Mouse (Mus musculus): ENCODE data around the gene Mmp28. TPM values are rescaled to one million over a fixed set of nuclear protein-coding genes. Genes with fewer than 3 reads are reported as not detected.

Mmp28 gene
- polyA plus RNA-seq, 1 experiment from 2014 or later, result 2.7 TPM

DNA sequence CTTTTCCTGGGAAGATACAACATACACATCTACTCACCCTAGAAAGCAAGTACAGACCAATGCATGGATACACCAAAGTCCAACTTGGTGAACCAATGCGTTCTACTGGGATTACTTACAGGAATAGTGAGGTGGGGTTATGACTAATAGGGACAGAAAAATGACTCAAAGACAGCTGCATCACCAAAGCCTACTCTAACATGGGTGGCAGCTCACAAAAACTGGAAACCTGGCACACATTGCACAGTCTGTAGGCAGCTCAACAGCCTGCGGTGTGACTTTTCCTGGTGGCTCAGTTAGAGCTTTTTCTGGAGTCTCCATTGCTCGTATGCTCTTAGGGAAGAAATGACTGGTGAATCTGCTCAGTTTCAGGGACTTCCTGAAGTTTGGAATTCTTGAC is 5.9 kb upstream of the Mmp28 start:
- Histone ChIP-seq H3K27ac (replicated peaks; ENCODE audit: low read depth, low read length) (no peak overlapping the region), H3K4me2 (ENCODE audit: low read length) (no peak overlapping the region), H3K36me3 (ENCODE audit: control insufficient read depth, insufficient read depth, low read length) (no peaks in the 10 kb centered on the region), H3K27me3 (ENCODE audit: control insufficient read depth, insufficient read depth, low read length) (peaks cover 11% of the 10 kb centered on the region), H3K9ac (replicated peaks; ENCODE audit: low read length) (no peak overlapping the region), H3K9me3 (ENCODE audit: control insufficient read depth, low read length) (no peaks in the 10 kb centered on the region), H3K4me3 (replicated peaks; ENCODE audit: low read depth, low read length) (no peak overlapping the region), H3K4me1 (ENCODE audit: control insufficient read depth, insufficient read depth, low read length) (peaks cover 6% of the 10 kb centered on the region; the same call in 1 of the 2 replicates)
- ATAC-seq (ENCODE audit: low FRiP score, low TSS enrichment) (no peak), DNase-seq (no peak)
- WGBS, result 93% methylated on average over 3 of the region's 3 CpGs

DNA sequence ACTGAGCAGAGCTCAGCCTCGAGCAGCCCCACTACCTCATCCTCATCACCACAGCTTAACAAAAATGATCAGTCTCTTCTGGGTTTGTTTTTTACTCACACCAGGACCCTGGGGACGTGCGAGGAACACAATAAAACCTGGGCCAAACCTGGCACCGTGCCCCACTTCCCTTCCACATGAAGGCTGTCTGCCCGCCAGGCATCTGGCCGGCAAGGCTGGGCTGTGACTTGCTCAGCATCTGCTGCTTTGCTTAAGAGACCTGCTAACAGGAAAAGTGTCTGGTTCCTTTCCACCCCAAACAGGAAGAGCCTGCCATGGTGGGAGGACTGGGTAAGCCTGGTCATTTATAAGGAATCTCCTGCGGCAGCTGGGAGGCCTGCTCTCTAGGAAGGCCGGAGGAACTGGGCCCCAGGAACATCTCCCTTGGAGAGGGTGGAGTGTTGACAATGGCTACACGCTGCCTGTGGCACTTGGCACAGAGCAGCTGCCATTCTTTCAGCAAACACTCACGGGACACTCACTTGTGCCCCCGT is 4.3 kb upstream of the Mmp28 start:
- 62% methylated on average over 11 of the region's 11 CpGs for WGBS
- Histone ChIP-seq H3K9me3 (ENCODE audit: control insufficient read depth, low read length) (no peaks in the 10 kb centered on the region), H3K4me3 (replicated peaks; ENCODE audit: low read depth, low read length) (no peak overlapping the region), H3K27ac (replicated peaks; ENCODE audit: low read depth, low read length) (no peak overlapping the region), H3K36me3 (ENCODE audit: control insufficient read depth, insufficient read depth, low read length) (no peaks in the 10 kb centered on the region), H3K27me3 (ENCODE audit: control insufficient read depth, insufficient read depth, low read length) (peaks cover 26% of the 10 kb centered on the region), H3K4me2 (ENCODE audit: low read length) (no peak overlapping the region), H3K9ac (replicated peaks; ENCODE audit: low read length) (no peak overlapping the region), H3K4me1 (ENCODE audit: control insufficient read depth, insufficient read depth, low read length) (peaks cover 16% of the 10 kb centered on the region; the same call in 1 of the 2 replicates)
- ATAC-seq (ENCODE audit: low FRiP score, low TSS enrichment) (no peak), DNase-seq (peak; percentile 57)

DNA sequence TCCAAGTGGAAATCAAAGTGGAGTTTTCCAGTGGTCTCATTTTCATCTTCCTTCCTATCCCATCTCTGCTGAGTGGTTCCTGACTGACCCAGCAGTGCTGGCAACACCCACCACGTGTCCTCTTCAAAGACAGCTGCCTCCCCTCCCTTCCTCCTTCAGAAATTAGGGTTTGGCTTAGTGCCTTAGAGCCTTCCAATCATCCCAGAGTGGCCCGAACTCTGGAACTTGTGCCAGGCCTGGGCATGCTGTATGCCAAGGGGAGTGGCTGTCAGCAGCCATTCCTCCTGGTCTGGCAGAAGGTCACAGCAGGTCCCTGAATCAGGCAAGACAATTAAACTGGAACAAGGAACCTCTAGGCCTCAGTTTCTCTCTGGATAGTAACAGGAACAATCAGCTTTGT is 3.1 kb upstream of the Mmp28 start:
- H3K9ac ChIP-seq (replicated peaks; ENCODE audit: low read length), result no peak overlapping the region

DNA sequence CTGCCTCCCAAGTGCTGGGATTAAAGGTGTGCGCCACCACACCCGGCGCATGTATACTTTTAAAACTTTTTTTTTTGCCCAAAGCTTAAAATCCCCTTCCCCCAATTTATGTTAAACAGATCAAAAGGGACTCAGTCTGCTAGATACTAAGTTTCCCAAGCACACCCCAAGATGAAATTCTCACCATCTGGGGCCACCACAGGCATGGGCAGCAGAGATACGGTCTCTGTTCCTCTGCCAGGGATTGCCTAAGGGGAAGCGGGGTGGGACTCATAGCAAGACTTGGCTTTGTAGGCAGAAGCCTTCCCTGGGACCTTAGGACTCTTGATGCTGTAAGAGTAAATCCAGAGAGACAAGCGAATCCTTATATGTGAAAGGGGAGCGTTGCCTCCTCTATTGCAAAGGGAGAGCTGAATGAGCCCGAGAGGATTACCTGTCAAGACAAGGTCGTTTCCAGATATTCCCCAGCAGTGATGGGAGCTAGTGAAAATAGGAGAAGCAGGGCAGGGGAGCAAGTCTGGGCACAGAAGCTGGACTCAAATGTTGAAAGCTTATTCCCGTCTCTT is 1.3 kb downstream of the Mmp28 start:
- Histone ChIP-seq H3K9me3 (ENCODE audit: control insufficient read depth, low read length) (no peaks in the 10 kb centered on the region), H3K4me2 (ENCODE audit: low read length) (peak overlapping the region; percentile 96; the same call in 1 of the 2 replicates), H3K9ac (replicated peaks; ENCODE audit: low read length) (no peak overlapping the region), H3K4me3 (replicated peaks; ENCODE audit: low read depth, low read length) (no peak overlapping the region), H3K27ac (replicated peaks; ENCODE audit: low read depth, low read length) (no peak overlapping the region), H3K36me3 (ENCODE audit: control insufficient read depth, insufficient read depth, low read length) (no peaks in the 10 kb centered on the region), H3K27me3 (ENCODE audit: control insufficient read depth, insufficient read depth, low read length) (peaks cover 33% of the 10 kb centered on the region), H3K4me1 (ENCODE audit: control insufficient read depth, insufficient read depth, low read length) (peaks cover 15% of the 10 kb centered on the region; the same call in 1 of the 2 replicates)
- peak; percentile 26 for DNase-seq
- no peak for ATAC-seq (ENCODE audit: low FRiP score, low TSS enrichment)
- 36% methylated on average over 10 of the region's 10 CpGs for WGBS

More for the DNA sequence above, 3.1 kb upstream of the Mmp28 start:
- H3K27me3 ChIP-seq (ENCODE audit: control insufficient read depth, insufficient read depth, low read length), result peaks cover 33% of the 10 kb centered on the region
- peak; percentile 32 for DNase-seq
- H3K36me3 ChIP-seq (ENCODE audit: control insufficient read depth, insufficient read depth, low read length), result no peaks in the 10 kb centered on the region
- H3K27ac ChIP-seq (replicated peaks; ENCODE audit: low read depth, low read length), result no peak overlapping the region
- no peaks in the 10 kb centered on the region for H3K9me3 ChIP-seq (ENCODE audit: control insufficient read depth, low read length)
- no peak overlapping the region for H3K4me3 ChIP-seq (replicated peaks; ENCODE audit: low read depth, low read length)
- ATAC-seq (ENCODE audit: low FRiP score, low TSS enrichment), result no peak
- whole genome bisulfite sequencing, result 30% methylated on average over 2 of the region's 2 CpGs
- peaks cover 11% of the 10 kb centered on the region; the same call in 1 of the 2 replicates for H3K4me1 ChIP-seq (ENCODE audit: control insufficient read depth, insufficient read depth, low read length)
- no peak overlapping the region for H3K4me2 ChIP-seq (ENCODE audit: low read length)

DNA sequence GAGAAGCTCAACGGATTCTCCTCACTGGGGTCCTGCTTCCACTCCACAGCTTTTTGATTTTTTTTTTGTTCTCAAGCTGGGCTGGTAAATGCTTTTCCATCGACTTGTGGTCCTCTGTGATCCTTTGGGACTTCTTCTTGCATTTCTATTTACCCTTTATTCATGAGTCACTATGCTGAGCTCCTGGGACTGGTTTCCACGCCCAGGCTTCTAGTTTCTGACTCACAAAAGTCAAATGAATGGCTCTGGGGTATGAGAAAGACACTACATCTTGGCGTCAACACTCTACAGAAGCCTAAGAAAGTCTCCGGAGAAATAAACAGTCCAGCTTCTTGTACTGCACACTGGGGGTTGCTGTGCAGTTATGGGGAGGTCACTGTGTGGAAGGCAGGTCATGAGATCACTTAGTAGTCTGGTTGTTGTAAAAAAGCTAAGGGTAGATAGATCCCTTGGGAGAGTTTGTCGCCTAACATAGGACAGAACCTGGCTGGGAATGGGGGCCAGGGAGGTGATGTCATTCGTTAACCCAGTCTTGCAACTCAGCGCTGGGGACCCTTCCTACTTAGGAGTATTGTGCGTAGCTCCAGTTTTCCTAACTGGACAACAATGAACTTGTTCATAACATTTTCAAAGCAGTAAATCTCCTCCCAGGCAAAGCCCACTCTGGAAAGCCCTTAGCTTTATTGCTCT is 4.8 kb downstream of the Mmp28 start:
- Histone ChIP-seq H3K36me3 (ENCODE audit: control insufficient read depth, insufficient read depth, low read length) (no peaks in the 10 kb centered on the region), H3K9ac (replicated peaks; ENCODE audit: low read length) (no peak overlapping the region), H3K4me2 (ENCODE audit: low read length) (no peak overlapping the region), H3K9me3 (ENCODE audit: control insufficient read depth, low read length) (no peaks in the 10 kb centered on the region), H3K27ac (replicated peaks; ENCODE audit: low read depth, low read length) (no peak overlapping the region), H3K4me3 (replicated peaks; ENCODE audit: low read depth, low read length) (no peak overlapping the region), H3K4me1 (ENCODE audit: control insufficient read depth, insufficient read depth, low read length) (peaks cover 12% of the 10 kb centered on the region; the same call in 1 of the 2 replicates), H3K27me3 (ENCODE audit: control insufficient read depth, insufficient read depth, low read length) (peaks cover 17% of the 10 kb centered on the region)
- ATAC-seq (ENCODE audit: low FRiP score, low TSS enrichment), result no peak
- no peak for DNase-seq
- 51% methylated on average over 9 of the region's 9 CpGs for WGBS

DNA sequence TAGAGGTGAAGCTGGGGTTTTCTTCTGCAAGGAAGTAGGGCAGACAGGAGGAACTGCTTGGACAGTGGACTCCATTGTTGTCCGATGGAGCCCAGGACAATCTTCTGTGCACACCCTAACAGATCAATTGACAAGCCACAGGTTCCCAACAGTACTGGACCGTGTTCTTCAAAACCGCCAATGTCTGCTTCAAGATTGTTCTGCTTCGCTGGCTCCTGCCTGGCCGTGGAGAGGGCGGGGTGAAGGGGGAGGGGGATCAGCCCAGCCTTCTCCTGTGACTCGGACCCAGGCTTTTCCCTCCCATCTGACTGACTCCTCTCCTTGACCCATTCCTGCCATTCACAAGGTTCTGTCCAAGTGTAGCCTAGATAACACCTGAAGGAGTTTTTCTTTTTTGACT is 5.6 kb downstream of the Mmp28 start:
- peaks cover 10% of the 10 kb centered on the region for H3K27me3 ChIP-seq (ENCODE audit: control insufficient read depth, insufficient read depth, low read length)
- DNase-seq, result no peak
- no peak overlapping the region for H3K4me2 ChIP-seq (ENCODE audit: low read length)
- no peak overlapping the region for H3K9ac ChIP-seq (replicated peaks; ENCODE audit: low read length)
- no peaks in the 10 kb centered on the region for H3K9me3 ChIP-seq (ENCODE audit: control insufficient read depth, low read length)
- H3K27ac ChIP-seq (replicated peaks; ENCODE audit: low read depth, low read length), result no peak overlapping the region
- 12% methylated on average over 7 of the region's 7 CpGs for WGBS
- H3K4me1 ChIP-seq (ENCODE audit: control insufficient read depth, insufficient read depth, low read length), result peaks cover 4% of the 10 kb centered on the region; the same call in 1 of the 2 replicates
- no peak for ATAC-seq (ENCODE audit: low FRiP score, low TSS enrichment)
- no peak overlapping the region for H3K4me3 ChIP-seq (replicated peaks; ENCODE audit: low read depth, low read length)
- H3K36me3 ChIP-seq (ENCODE audit: control insufficient read depth, insufficient read depth, low read length), result no peaks in the 10 kb centered on the region

DNA sequence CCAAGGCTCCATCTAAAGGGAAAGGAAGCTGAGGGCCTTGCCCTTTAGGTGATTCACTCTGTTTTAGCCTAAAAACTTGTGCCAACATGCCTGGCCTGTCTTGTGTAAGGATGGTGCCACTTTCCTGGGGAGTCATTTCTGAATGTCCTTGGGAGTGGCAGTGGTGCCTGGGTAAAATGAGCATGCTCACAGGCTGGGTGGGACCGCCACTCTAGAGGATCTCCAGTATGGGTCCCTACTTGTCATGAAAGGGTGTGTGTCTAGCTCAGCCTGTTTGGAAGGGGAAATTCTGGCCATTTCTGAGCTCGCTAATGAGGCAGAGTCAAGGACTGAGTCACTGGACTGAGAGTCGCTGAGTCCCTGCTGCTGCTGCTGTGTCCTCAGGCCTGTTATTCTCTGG is 7.3 kb downstream of the Mmp28 start:
- H3K4me2 ChIP-seq (ENCODE audit: low read length), result no peak overlapping the region
- no peaks in the 10 kb centered on the region for H3K9me3 ChIP-seq (ENCODE audit: control insufficient read depth, low read length)
- H3K36me3 ChIP-seq (ENCODE audit: control insufficient read depth, insufficient read depth, low read length), result no peaks in the 10 kb centered on the region
- no peak overlapping the region for H3K4me3 ChIP-seq (replicated peaks; ENCODE audit: low read depth, low read length)
- DNase-seq, result no peak
- no peak overlapping the region for H3K27ac ChIP-seq (replicated peaks; ENCODE audit: low read depth, low read length)
- H3K9ac ChIP-seq (replicated peaks; ENCODE audit: low read length), result no peak overlapping the region
- peaks cover 2% of the 10 kb centered on the region; the same call in 1 of the 2 replicates for H3K27me3 ChIP-seq (ENCODE audit: control insufficient read depth, insufficient read depth, low read length)
- WGBS, result 89% methylated on average over 3 of the region's 3 CpGs
- ATAC-seq (ENCODE audit: low FRiP score, low TSS enrichment), result no peak
- 0 out of 2 replicates have a peak, but pooled peaks cover 4% of the 10 kb centered on the region for H3K4me1 ChIP-seq (ENCODE audit: control insufficient read depth, insufficient read depth, low read length)

DNA sequence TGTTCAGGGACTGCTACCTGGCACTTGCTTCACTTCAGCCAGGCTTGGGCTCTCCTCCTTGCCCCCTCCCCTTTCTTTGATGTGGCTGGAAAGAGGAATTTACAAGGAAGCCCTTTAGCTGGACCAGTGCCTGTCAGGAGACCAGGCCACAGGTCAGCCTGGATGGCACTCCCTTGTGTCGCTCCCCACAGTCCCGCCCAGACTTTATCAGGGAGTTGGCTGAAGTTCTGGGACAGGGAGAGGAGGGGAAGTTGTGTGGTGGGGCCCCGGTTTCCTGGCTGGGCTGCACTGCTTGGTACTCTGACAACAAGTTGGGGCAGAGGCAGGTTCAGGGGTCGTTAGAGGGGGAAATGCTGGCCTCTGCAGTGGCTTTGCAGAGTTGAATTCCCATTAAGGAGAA is 8.3 kb downstream of the Mmp28 start:
- Histone ChIP-seq H3K4me1 (ENCODE audit: control insufficient read depth, insufficient read depth, low read length) (0 out of 2 replicates have a peak, but pooled peaks cover 4% of the 10 kb centered on the region), H3K4me2 (ENCODE audit: low read length) (no peak overlapping the region), H3K36me3 (ENCODE audit: control insufficient read depth, insufficient read depth, low read length) (no peaks in the 10 kb centered on the region), H3K9ac (replicated peaks; ENCODE audit: low read length) (no peak overlapping the region), H3K4me3 (replicated peaks; ENCODE audit: low read depth, low read length) (no peak overlapping the region), H3K27ac (replicated peaks; ENCODE audit: low read depth, low read length) (no peak overlapping the region), H3K27me3 (ENCODE audit: control insufficient read depth, insufficient read depth, low read length) (peaks cover 2% of the 10 kb centered on the region; the same call in 1 of the 2 replicates), H3K9me3 (ENCODE audit: control insufficient read depth, low read length) (no peaks in the 10 kb centered on the region)
- ATAC-seq (ENCODE audit: low FRiP score, low TSS enrichment) (no peak), DNase-seq (no peak)
- WGBS, result 52% methylated on average over 4 of the region's 4 CpGs
